Mouse (Mus musculus) E14TG2a.4 (cell line): ENCODE results near the gene Cenpf.

Experiments used
- CTCF ChIP-seq: conservative IDR thresholded peaks from 2 replicates; pipeline ENCODE4 v1.5.1; 2014; ENCODE audit warnings: low read length
- NANOG ChIP-seq: IDR thresholded peaks from 2 replicates; pipeline ENCODE4 v1.6.1; 2014; ENCODE audit warnings: borderline replicate concordance, low read length, mixed read lengths

GRCm38 (mm10) chr1:189731697-189732096 is 43.8 kb upstream of the Cenpf start:
- TF ChIP-seq CTCF (no peak), NANOG (no peak)
